Mouse (Mus musculus): ENCODE measurements around the gene E130114P18Rik. TPM values are rescaled to one million over a fixed set of nuclear protein-coding genes. Genes with fewer than 3 reads are reported as not detected.

E130114P18Rik gene
- polyA plus RNA-seq, 1 experiment, result not detected

DNA sequence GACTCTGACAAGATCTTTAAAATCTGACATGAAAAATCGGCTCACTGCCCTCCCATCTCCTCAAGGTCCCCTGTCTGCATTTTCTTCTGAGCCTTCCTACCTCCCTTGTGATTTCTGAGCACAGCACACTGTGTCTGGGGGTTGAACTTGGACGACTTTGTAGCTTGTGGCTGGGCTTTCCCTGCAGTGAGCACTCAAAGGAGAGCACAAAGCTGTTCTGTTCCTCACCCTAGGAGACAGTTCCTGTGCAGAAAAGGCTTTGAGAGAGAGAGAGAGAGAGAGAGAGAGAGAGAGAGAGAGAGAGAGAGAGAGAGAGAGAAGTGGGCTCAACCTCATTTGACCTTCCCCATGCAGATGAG is 101.3 kb downstream of the E130114P18Rik start:
- H3K9me3 ChIP-seq (ENCODE audit: control insufficient read depth, low read length), result no peaks in the 10 kb centered on the region
- no peaks in the 10 kb centered on the region for H3K36me3 ChIP-seq (ENCODE audit: control insufficient read depth)
- no peaks in the 10 kb centered on the region; the same call in 1 of the 2 replicates for H3K27me3 ChIP-seq (ENCODE audit: control insufficient read depth)
- TF ChIP-seq GATA1 (IDR thresholded peaks at IDR 0.05; ENCODE audit: low read length), result no peak
- TF ChIP-seq TAL1 (IDR thresholded peaks at IDR 0.05; ENCODE audit: low read length), result no peak
- no peak overlapping the region for H3K4me3 ChIP-seq (replicated peaks)
- H3K4me1 ChIP-seq (ENCODE audit: control insufficient read depth), result no peaks in the 10 kb centered on the region

DNA sequence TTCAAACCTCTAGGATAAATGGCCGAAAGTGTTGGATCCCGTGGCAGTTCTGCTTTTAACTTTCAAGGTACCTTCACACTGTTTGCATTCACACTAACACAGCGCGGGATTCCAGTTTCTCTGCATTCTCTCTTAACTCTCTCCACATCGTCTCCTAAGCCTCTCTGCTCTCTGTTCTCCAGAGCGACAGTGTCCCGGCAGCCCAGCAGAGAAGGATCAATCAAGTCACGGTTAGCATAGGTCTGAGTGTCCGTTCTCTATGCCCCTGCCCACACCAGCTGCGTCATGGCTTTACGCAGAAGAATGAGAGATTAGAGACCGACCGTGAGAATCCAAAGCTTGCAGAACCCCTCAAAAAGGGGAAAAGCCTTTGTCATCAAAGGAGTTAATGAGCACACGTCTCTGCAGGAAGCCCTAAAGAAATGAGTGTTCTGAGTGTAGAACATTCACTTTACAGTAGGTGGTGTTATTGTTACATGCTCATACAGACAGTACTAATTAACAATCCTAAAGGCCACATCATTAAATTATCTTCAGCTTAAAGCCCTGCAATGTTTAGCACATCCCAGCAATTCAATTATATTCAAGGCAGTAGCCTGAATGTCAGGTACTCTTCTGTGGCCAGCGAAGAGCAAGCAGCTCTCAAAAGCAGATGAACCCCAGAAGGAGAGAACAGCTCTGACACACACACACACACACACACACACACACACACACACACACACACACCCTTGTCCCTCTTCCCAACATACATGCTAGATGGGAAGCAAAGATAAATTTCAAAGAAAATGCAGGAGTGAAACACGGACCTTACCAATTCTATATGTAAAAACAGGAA is 101.9 kb downstream of the E130114P18Rik start:
- no peak overlapping the region for H3K4me3 ChIP-seq (replicated peaks)
- H3K9me3 ChIP-seq (ENCODE audit: control insufficient read depth, low read length), result no peaks in the 10 kb centered on the region
- TF ChIP-seq GATA1 (IDR thresholded peaks at IDR 0.05; ENCODE audit: low read length) (no peak), TAL1 (IDR thresholded peaks at IDR 0.05; ENCODE audit: low read length) (no peak)
- H3K4me1 ChIP-seq (ENCODE audit: control insufficient read depth), result no peaks in the 10 kb centered on the region
- H3K36me3 ChIP-seq (ENCODE audit: control insufficient read depth), result no peaks in the 10 kb centered on the region
- H3K27me3 ChIP-seq (ENCODE audit: control insufficient read depth), result no peaks in the 10 kb centered on the region; the same call in 1 of the 2 replicates

DNA sequence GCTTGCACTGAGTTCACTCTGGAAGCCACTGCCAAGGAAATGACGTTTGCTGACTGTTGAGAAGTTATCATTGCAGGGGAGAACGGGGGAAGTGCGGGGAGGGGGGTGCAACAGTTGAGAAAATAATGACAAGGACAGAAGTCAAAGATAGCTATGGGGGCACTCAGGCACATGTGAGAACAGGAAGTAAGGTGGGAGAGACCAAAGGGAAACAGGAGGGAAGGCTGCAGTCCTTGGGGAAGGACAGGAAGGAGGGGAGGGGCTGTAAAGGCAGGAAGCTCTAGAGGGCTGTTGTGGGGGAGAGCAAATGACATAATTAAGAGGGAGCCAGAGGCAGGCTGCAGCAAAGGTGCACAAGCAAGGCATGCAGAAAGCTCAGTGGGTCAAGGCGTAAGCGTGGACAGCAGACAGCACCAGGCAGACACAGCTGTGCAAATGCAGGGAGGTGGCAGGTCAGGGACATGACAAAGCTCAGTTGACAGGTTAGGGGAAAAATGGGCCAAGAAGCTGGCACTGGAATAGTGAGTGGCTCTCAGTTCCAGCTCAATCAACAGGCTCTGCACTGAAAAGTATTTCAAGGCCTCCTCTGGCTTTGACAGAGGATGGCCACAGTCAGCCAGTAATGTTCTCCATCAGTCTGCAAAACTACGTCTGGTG is 103.9 kb downstream of the E130114P18Rik start:
- H3K4me1 ChIP-seq (ENCODE audit: control insufficient read depth), result no peaks in the 10 kb centered on the region
- H3K4me3 ChIP-seq (replicated peaks), result no peak overlapping the region
- TF ChIP-seq TAL1 (IDR thresholded peaks at IDR 0.05; ENCODE audit: low read length), result no peak
- TF ChIP-seq GATA1 (IDR thresholded peaks at IDR 0.05; ENCODE audit: low read length), result no peak
- no peaks in the 10 kb centered on the region; the same call in 1 of the 2 replicates for H3K27me3 ChIP-seq (ENCODE audit: control insufficient read depth)
- H3K9me3 ChIP-seq (ENCODE audit: control insufficient read depth, low read length), result no peaks in the 10 kb centered on the region
- no peaks in the 10 kb centered on the region for H3K36me3 ChIP-seq (ENCODE audit: control insufficient read depth)

DNA sequence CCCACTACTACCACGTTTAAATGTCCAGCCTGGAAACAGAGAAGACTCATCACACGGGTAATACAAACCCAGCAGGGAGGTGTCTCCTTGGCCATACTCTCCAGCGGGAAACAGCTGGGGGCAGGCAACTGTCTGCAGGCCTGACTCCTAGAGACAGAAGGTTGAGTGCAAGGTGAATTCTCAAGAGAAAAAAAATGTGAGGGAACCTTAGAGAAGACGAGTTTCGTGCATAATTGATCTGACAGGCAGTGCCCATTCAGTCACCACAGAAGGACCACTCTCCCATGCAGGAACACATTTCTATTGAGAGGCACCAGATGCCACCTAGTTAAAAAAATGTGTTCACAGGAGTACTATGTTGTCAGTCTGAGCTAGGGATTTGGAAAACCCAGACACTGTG is 105.4 kb downstream of the E130114P18Rik start:
- TF ChIP-seq GATA1 (IDR thresholded peaks at IDR 0.05; ENCODE audit: low read length) (no peak), TAL1 (IDR thresholded peaks at IDR 0.05; ENCODE audit: low read length) (no peak)

DNA sequence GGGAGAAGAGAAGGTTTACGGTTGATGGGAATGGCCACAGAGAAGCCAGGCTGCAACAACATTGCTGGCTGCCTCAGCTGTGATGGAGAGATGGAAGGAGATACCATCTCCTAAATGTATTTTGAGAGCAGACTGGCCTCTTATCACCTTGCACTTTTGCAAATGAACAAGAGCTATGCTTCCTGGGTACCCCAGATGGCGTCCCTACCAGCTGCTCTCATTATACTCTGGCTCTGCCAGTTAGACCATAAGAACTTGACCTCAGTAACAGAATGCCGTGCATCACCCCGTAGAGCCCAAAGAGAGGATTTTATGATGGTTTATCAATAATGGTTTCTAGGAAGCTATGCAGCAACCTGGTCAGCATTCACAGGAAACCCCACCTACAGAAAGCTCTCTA is 106.0 kb downstream of the E130114P18Rik start:
- no peaks in the 10 kb centered on the region for H3K36me3 ChIP-seq (ENCODE audit: control insufficient read depth)
- H3K9me3 ChIP-seq (ENCODE audit: control insufficient read depth, low read length), result no peaks in the 10 kb centered on the region
- H3K27me3 ChIP-seq (ENCODE audit: control insufficient read depth), result no peaks in the 10 kb centered on the region; the same call in 1 of the 2 replicates
- no peaks in the 10 kb centered on the region for H3K4me1 ChIP-seq (ENCODE audit: control insufficient read depth)
- TF ChIP-seq TAL1 (IDR thresholded peaks at IDR 0.05; ENCODE audit: low read length) (no peak), GATA1 (IDR thresholded peaks at IDR 0.05; ENCODE audit: low read length) (no peak)
- H3K4me3 ChIP-seq (replicated peaks), result no peak overlapping the region

More for the DNA sequence above, 105.4 kb downstream of the E130114P18Rik start:
- Histone ChIP-seq H3K27me3 (ENCODE audit: control insufficient read depth) (no peaks in the 10 kb centered on the region; the same call in 1 of the 2 replicates), H3K4me1 (ENCODE audit: control insufficient read depth) (no peaks in the 10 kb centered on the region), H3K9me3 (ENCODE audit: control insufficient read depth, low read length) (no peaks in the 10 kb centered on the region), H3K4me3 (replicated peaks) (no peak overlapping the region), H3K36me3 (ENCODE audit: control insufficient read depth) (no peaks in the 10 kb centered on the region)

DNA sequence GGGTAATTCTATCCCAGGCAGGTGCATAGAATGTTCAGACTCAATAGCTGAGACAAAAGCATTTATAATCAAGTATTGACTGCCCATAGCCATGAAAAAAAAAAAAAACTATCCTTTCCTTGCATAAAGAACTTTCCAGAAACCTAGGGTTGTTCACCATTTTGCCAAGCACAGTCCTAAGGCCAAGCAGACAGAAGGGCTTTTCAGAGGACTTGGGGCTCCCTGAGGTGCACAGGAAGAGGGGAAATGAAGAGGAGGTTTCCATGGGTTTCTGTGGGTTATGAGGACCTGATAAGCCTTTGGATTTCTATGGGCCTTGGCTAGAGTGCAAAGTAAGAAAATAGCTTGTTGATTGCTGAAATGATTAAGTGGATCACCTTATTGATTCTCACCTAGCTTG is 107.5 kb downstream of the E130114P18Rik start:
- Histone ChIP-seq H3K27me3 (ENCODE audit: control insufficient read depth) (no peaks in the 10 kb centered on the region), H3K4me1 (ENCODE audit: control insufficient read depth) (no peaks in the 10 kb centered on the region), H3K36me3 (ENCODE audit: control insufficient read depth) (no peaks in the 10 kb centered on the region), H3K4me3 (replicated peaks) (no peak overlapping the region), H3K9me3 (ENCODE audit: control insufficient read depth, low read length) (no peaks in the 10 kb centered on the region)
- TF ChIP-seq TAL1 (IDR thresholded peaks at IDR 0.05; ENCODE audit: low read length) (no peak), GATA1 (IDR thresholded peaks at IDR 0.05; ENCODE audit: low read length) (no peak)

DNA sequence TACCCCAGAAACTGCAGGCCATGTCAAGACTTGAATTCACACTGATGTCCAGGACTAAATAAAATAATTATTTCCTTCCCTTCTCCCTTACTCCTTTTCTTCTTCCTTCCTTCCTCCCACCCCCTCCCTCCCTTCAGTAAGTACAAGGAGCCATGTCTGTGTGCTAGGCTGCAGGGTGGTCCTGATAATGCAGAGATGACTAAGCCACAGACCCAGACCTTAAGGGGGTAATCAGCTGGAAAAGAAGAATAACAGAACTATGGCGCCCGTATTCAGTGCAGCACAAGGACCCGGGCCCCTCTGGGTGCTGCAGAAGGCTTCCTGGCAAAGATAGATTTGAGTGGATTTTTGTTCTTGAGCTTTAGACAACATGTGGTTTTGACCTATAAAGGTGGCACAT is 108.1 kb downstream of the E130114P18Rik start:
- no peaks in the 10 kb centered on the region for H3K4me1 ChIP-seq (ENCODE audit: control insufficient read depth)
- H3K27me3 ChIP-seq (ENCODE audit: control insufficient read depth), result no peaks in the 10 kb centered on the region
- H3K9me3 ChIP-seq (ENCODE audit: control insufficient read depth, low read length), result no peaks in the 10 kb centered on the region
- H3K36me3 ChIP-seq (ENCODE audit: control insufficient read depth), result no peaks in the 10 kb centered on the region
- TF ChIP-seq GATA1 (IDR thresholded peaks at IDR 0.05; ENCODE audit: low read length), result no peak
- no peak for TF ChIP-seq TAL1 (IDR thresholded peaks at IDR 0.05; ENCODE audit: low read length)
- H3K4me3 ChIP-seq (replicated peaks), result no peak overlapping the region

DNA sequence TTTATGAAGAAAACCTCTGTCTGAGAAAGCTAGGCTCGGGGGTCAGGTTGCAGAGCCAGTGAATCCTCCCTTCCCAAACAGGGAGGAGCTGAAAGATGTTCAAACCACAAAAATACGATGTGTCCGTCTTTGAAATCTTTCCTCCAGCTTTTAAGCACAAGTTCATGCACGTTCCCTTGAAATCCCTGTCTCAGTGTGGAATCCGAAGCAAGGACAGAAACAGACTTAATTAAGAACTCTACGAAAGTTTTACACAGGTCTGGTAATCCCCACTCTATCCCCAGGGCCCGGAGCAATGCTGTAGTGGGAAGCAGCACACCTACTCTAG is 112.5 kb downstream of the E130114P18Rik start:
- no peaks in the 10 kb centered on the region for H3K36me3 ChIP-seq (ENCODE audit: control insufficient read depth)
- no peak overlapping the region for H3K4me3 ChIP-seq (replicated peaks)
- H3K27me3 ChIP-seq (ENCODE audit: control insufficient read depth), result no peaks in the 10 kb centered on the region
- TF ChIP-seq TAL1 (IDR thresholded peaks at IDR 0.05; ENCODE audit: low read length) (no peak), GATA1 (IDR thresholded peaks at IDR 0.05; ENCODE audit: low read length) (no peak)
- no peaks in the 10 kb centered on the region for H3K4me1 ChIP-seq (ENCODE audit: control insufficient read depth)
- H3K9me3 ChIP-seq (ENCODE audit: control insufficient read depth, low read length), result no peaks in the 10 kb centered on the region

DNA sequence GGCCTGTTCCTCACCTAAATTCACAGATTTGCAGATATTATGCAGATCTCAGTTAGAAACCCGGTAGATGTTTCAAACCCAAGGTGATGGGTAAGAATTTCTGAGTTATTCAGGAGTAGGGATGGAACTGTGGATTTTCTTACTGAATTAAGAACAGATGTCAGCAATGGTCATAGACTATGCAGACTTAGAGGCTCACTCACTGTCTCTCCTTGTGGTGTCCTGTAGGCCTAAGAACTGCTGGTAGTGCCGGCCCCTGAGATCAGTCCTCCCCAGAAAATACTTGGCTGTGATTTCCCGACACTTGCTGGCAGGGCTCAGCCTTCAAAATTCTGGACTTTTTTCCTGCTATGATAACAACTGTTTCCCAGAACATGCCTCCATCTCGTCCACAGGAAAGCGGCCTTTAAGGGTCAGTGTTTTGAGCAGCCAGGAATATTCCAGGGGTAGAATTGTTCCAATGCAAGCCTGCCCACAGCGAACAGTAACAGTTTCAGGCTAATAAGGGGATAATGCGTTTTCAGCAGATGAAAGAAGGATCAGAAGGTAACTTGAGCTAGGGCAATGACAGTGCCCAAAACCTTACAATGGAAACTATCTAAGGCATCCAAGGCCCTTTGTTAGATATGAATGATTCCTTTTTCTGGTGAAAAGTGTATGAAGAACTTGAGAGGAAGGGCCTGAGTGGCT is 113.0 kb downstream of the E130114P18Rik start:
- Histone ChIP-seq H3K9me3 (ENCODE audit: control insufficient read depth, low read length) (no peaks in the 10 kb centered on the region), H3K36me3 (ENCODE audit: control insufficient read depth) (no peaks in the 10 kb centered on the region), H3K4me3 (replicated peaks) (no peak overlapping the region), H3K4me1 (ENCODE audit: control insufficient read depth) (no peaks in the 10 kb centered on the region), H3K27me3 (ENCODE audit: control insufficient read depth) (no peaks in the 10 kb centered on the region)
- TF ChIP-seq TAL1 (IDR thresholded peaks at IDR 0.05; ENCODE audit: low read length) (no peak), GATA1 (IDR thresholded peaks at IDR 0.05; ENCODE audit: low read length) (no peak)

Data from erythroblast, embryonic 14.5 days (primary cell).